Mouse (Mus musculus) hindbrain, embryonic 16.5 days (tissue): Measurements from ENCODE around the gene Arnt2. TPM values are rescaled to one million over a fixed set of nuclear protein-coding genes. Genes with fewer than 3 reads are reported as not detected.

Experiments used
- ATAC-seq: fragments of 200-750 bp; cut with Nextera tagmentation; 2 replicates; pipeline ENCODE4 v1.8.0; 2017; ENCODE audit warnings: moderate TSS enrichment, moderate library complexity
- H3K27ac ChIP-seq: fragments of 300-500 bp; sonication (generic); 2 replicates; pipeline ENCODE4 v1.5.1; 2014; ENCODE audit warnings: low read depth, mild to moderate bottlenecking, control low read depth, low read length, moderate library complexity
- H3K27me3 ChIP-seq: fragments of 300-500 bp; sonication (generic); replicated peaks from 2 replicates; pipeline ENCODE4 v1.6.1; 2014; ENCODE audit warnings: low read length; ENCODE audit not compliant: control insufficient read depth, insufficient read depth
- H3K36me3 ChIP-seq: fragments of 300-500 bp; sonication (generic); 2 replicates; pipeline ENCODE4 v1.6.1; 2014; ENCODE audit warnings: mild to moderate bottlenecking, low read length, moderate library complexity, mixed read lengths; ENCODE audit not compliant: control insufficient read depth, insufficient read depth
- H3K4me1 ChIP-seq: fragments of 300-500 bp; sonication (generic); 2 replicates; pipeline ENCODE4 v1.6.1; 2014; ENCODE audit warnings: low read depth, low read length; ENCODE audit not compliant: control insufficient read depth, insufficient read depth
- H3K4me2 ChIP-seq: fragments of 300-500 bp; sonication (generic); 2 replicates; pipeline ENCODE4 v1.6.1; 2014; ENCODE audit warnings: mild to moderate bottlenecking, low read length, control low read depth, moderate library complexity
- H3K4me3 ChIP-seq: fragments of 300-500 bp; sonication (generic); 2 replicates; pipeline ENCODE4 v1.5.1; 2014; ENCODE audit warnings: mild to moderate bottlenecking, low read length, control low read depth, moderate library complexity
- H3K9ac ChIP-seq: fragments of 300-500 bp; sonication (generic); 2 replicates; pipeline ENCODE4 v1.6.1; 2014; ENCODE audit warnings: low read depth, mild to moderate bottlenecking, control low read depth, low read length, moderate library complexity
- H3K9me3 ChIP-seq: fragments of 300-500 bp; sonication (generic); 2 replicates; pipeline ENCODE4 v1.6.1; 2014; ENCODE audit warnings: mild to moderate bottlenecking, low read length, moderate library complexity; ENCODE audit not compliant: control insufficient read depth
- WGBS: fragments of 180-500 bp; shearing (Covaris S2); extraction: QIAGEN DNeasy Blood & Tissue Kit; methylation state at CpG from one replicate; pipeline ENCODE4 v1.1.7; 2014; 5-methylcytosine and 5-hydroxymethylcytosine counted together
- polyA plus RNA-seq: library from polyadenylated mRNA; unstranded; fragments of >200 nt; fragmentation: Nextera tagmentation; extraction: Ambion mirVana; gene quantifications from 2 replicates; pipeline ENCODE4 v1.2.1, GENCODE M21; 2015

The Arnt2 gene
- polyA plus RNA-seq, result 53.8 and 72.4 TPM in 2 replicates

GRCm38 (mm10) chr7:84409896-84410521 is at the start of gene Arnt2:
Gene Arnt2, minus strand, starts transcription at chr7:84410176.
- no peaks in the 10 kb centered on the region for H3K27me3 ChIP-seq
- WGBS, result under 1% methylated on average over 41 of the region's 69 CpGs
- no peaks in the 10 kb centered on the region for H3K36me3 ChIP-seq
- peaks cover 20% of the 10 kb centered on the region for H3K4me1 ChIP-seq
- H3K4me2 ChIP-seq, result peak within 1 kb of the TSS; percentile 56
- peak within 1 kb of the TSS; percentile 94 for H3K9ac ChIP-seq
- H3K4me3 ChIP-seq, result peak within 1 kb of the TSS; percentile 77
- peak within 1 kb of the TSS; percentile 95 for H3K27ac ChIP-seq
- peak; percentile 91 for ATAC-seq
- H3K9me3 ChIP-seq, result no peaks in the 10 kb centered on the region

- Histone ChIP-seq H3K9ac (no peak overlapping the region), H3K27ac (no peak overlapping the region), H3K4me2 (no peak overlapping the region), H3K36me3 (no peaks in the 10 kb centered on the region), H3K4me3 (no peak overlapping the region), H3K4me1 (no peaks in the 10 kb centered on the region), H3K9me3 (no peaks in the 10 kb centered on the region), H3K27me3 (no peaks in the 10 kb centered on the region)
- ATAC-seq, result no peak
Observed at GRCm38 (mm10) chr7:84451681-84452080, 41.7 kb upstream of the Arnt2 start.

- H3K27me3 ChIP-seq, result no peaks in the 10 kb centered on the region
- no peak overlapping the region for H3K27ac ChIP-seq
- 39% methylated on average over 2 of the region's 2 CpGs for WGBS
Observed at GRCm38 (mm10) chr7:84449066-84449465, 39.1 kb upstream of the Arnt2 start.

GRCm38 (mm10) chr7:84448512-84448911 is 38.5 kb upstream of the Arnt2 start:
- Histone ChIP-seq H3K27ac (no peak overlapping the region), H3K27me3 (no peaks in the 10 kb centered on the region), H3K4me3 (no peak overlapping the region), H3K9ac (no peak overlapping the region), H3K36me3 (no peaks in the 10 kb centered on the region), H3K4me2 (no peak overlapping the region), H3K4me1 (no peaks in the 10 kb centered on the region), H3K9me3 (no peaks in the 10 kb centered on the region)
- no peak for ATAC-seq

More at GRCm38 (mm10) chr7:84449066-84449465, 39.1 kb upstream of the Arnt2 start:
- Histone ChIP-seq H3K9ac (no peak overlapping the region), H3K4me1 (no peaks in the 10 kb centered on the region), H3K4me2 (no peak overlapping the region), H3K9me3 (no peaks in the 10 kb centered on the region), H3K4me3 (no peak overlapping the region), H3K36me3 (no peaks in the 10 kb centered on the region)
- peak; percentile 90 for ATAC-seq

GRCm38 (mm10) chr7:84447740-84448435 is 37.9 kb upstream of the Arnt2 start:
- H3K4me1 ChIP-seq, result no peaks in the 10 kb centered on the region
- H3K9me3 ChIP-seq, result no peaks in the 10 kb centered on the region
- no peaks in the 10 kb centered on the region for H3K27me3 ChIP-seq
- WGBS, result 80% methylated on average over 5 of the region's 5 CpGs
- no peak overlapping the region for H3K9ac ChIP-seq
- H3K36me3 ChIP-seq, result no peaks in the 10 kb centered on the region
- no peak overlapping the region for H3K27ac ChIP-seq
- no peak for ATAC-seq
- no peak overlapping the region for H3K4me3 ChIP-seq
- no peak overlapping the region for H3K4me2 ChIP-seq

GRCm38 (mm10) chr7:84447060-84447459 is 37.1 kb upstream of the Arnt2 start:
- Histone ChIP-seq H3K27ac (no peak overlapping the region), H3K27me3 (no peaks in the 10 kb centered on the region), H3K9ac (no peak overlapping the region), H3K36me3 (no peaks in the 10 kb centered on the region), H3K4me1 (no peaks in the 10 kb centered on the region), H3K9me3 (no peaks in the 10 kb centered on the region), H3K4me2 (no peak overlapping the region), H3K4me3 (no peak overlapping the region)
- 23% methylated on average over 4 of the region's 4 CpGs for WGBS
- ATAC-seq, result no peak

GRCm38 (mm10) chr7:84442343-84442911 is 32.5 kb upstream of the Arnt2 start:
- no peaks in the 10 kb centered on the region for H3K27me3 ChIP-seq
- no peaks in the 10 kb centered on the region for H3K9me3 ChIP-seq
- no peak overlapping the region for H3K4me2 ChIP-seq
- ATAC-seq, result no peak
- H3K36me3 ChIP-seq, result no peaks in the 10 kb centered on the region
- H3K9ac ChIP-seq, result no peak overlapping the region
- no peak overlapping the region for H3K27ac ChIP-seq
- no peak overlapping the region for H3K4me3 ChIP-seq
- WGBS, result 90% methylated on average over 2 of the region's 2 CpGs
- no peaks in the 10 kb centered on the region for H3K4me1 ChIP-seq

GRCm38 (mm10) chr7:84439606-84440005 is 29.6 kb upstream of the Arnt2 start:
- no peaks in the 10 kb centered on the region for H3K9me3 ChIP-seq
- no peak overlapping the region for H3K4me3 ChIP-seq
- ATAC-seq, result no peak
- H3K27ac ChIP-seq, result no peak overlapping the region
- no peaks in the 10 kb centered on the region for H3K36me3 ChIP-seq
- 75% methylated on average over 1 of the region's 1 CpGs for WGBS
- H3K4me1 ChIP-seq, result no peaks in the 10 kb centered on the region
- H3K4me2 ChIP-seq, result no peak overlapping the region
- no peaks in the 10 kb centered on the region for H3K27me3 ChIP-seq
- no peak overlapping the region for H3K9ac ChIP-seq

- no peak for ATAC-seq
- Histone ChIP-seq H3K27ac (no peak overlapping the region), H3K4me3 (no peak overlapping the region), H3K9ac (no peak overlapping the region), H3K9me3 (no peaks in the 10 kb centered on the region), H3K4me1 (no peaks in the 10 kb centered on the region), H3K36me3 (no peaks in the 10 kb centered on the region), H3K4me2 (no peak overlapping the region), H3K27me3 (no peaks in the 10 kb centered on the region)
- WGBS, result 72% methylated on average over 2 of the region's 2 CpGs
Observed at GRCm38 (mm10) chr7:84434901-84435300, 24.9 kb upstream of the Arnt2 start.
